Mouse (Mus musculus) kidney, adult 2 months (tissue): ENCODE data around the gene Snip1.

Experiments used
- CTCF ChIP-seq: fragments of 200-500 bp; conservative IDR thresholded peaks from 2 replicates; pipeline ENCODE4 v1.5.1; 2011; ENCODE audit warnings: low read depth, mild to moderate bottlenecking, control low read depth, low read length, moderate library complexity, mixed read lengths; ENCODE audit not compliant: insufficient read depth, insufficient read length
- POLR2A ChIP-seq: fragments of 200-500 bp; IDR thresholded peaks from one replicate; pipeline ENCODE4 v1.6.1; 2011; ENCODE audit warnings: low read depth, low read length, control low read depth

- TF ChIP-seq CTCF (no peak), POLR2A (no peak)
Measured at GRCm38 (mm10) chr4:125116090-125116861, 49.8 kb downstream of the Snip1 start.
